Mouse (Mus musculus) kidney, adult 9 months (tissue): Measurements from ENCODE around the gene Usp4.

Experiments used
- DNase-seq: peaks from one replicate; pipeline ENCODE4 v3.0.0; 2022

The Usp4 gene

GRCm38 (mm10) chr9:108412221-108412620 lies 64.6 kb downstream of the Usp4 start:
- peak; percentile 58 for DNase-seq

GRCm38 (mm10) chr9:108428384-108428783 lies 80.7 kb downstream of the Usp4 start, which contains the start of gene Ccdc36:
Gene Ccdc36, minus strand, starts transcription at chr9:108428484.
- DNase-seq: no peak

DNA sequence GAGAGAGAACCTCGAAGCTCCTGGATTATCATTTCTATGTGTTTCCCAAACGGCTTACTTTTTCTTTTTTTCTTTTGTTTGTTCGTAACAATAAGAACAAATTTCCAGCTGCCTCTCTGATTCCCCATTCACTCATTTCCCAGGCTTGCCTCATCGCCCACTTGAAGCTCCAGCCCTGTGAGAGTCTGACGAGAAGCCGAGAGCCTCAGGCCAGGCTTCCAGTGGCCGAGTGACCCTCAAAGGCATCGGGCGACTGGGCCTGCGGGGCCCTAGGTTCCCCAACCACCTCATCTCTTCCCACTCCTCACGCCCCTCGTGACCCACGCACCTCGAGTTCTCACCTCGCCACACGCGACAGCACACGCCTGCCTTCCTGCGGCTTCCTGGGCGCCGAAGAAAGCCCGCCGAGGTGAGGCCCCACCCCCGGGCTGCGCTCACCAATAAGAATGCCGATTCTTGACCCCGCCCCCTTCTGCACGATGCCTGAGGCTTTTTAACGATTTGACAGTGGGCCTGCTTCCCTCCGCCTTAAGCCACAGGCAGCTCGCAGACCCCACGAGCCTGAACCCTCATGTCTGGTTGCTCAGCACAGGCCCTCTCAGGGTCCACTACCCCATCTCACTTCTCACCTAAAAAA lies 83.9 kb downstream of the Usp4 start:
- no peak for DNase-seq

DNA sequence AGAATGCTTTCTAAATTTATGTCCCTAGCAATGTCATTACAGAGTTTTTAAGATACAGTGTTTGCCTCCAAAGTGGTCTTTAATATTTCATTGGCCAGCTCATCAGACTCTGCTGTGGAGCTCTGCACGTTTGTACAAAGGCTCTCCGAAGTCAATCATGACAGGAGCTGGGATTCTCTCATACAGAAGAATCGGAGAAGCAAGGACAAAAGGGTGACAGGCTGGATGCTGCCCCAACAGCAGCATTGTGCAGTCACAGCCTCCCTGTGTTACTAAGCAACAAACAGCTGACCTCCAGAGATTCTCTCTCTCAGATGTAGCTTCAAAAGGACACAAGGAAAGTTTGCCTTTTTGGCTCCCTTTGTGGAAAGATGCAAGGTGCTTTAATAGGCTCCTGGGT lies 88.5 kb downstream of the Usp4 start, which contains the start of gene BC048562:
BC048562 (plus strand) TSS at position 301 of the 400 bp plus-strand sequence.
- no peak for DNase-seq

GRCm38 (mm10) chr9:108439176-108439575 lies 91.5 kb downstream of the Usp4 start:
- DNase-seq: no peak

DNA sequence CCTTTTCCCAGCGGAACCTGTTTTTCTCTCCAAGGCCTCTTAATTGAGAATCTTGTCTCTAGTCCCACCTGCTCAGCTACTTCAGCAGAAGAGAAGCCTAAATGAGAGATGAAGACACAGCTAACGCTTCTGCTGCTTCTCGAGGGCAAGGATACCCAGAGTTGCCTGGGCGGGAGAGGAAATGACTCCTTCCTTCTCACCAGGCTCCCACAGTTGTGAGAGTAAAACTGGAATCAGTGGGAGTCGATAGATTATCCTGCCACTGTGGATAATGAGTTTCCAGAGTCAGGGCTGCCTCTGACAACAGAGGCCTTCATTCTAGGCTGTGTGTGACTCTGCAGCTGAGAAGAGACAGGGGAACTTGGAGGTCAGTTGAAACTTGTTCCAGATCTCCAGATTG lies 92.8 kb downstream of the Usp4 start:
- no peak for DNase-seq

DNA sequence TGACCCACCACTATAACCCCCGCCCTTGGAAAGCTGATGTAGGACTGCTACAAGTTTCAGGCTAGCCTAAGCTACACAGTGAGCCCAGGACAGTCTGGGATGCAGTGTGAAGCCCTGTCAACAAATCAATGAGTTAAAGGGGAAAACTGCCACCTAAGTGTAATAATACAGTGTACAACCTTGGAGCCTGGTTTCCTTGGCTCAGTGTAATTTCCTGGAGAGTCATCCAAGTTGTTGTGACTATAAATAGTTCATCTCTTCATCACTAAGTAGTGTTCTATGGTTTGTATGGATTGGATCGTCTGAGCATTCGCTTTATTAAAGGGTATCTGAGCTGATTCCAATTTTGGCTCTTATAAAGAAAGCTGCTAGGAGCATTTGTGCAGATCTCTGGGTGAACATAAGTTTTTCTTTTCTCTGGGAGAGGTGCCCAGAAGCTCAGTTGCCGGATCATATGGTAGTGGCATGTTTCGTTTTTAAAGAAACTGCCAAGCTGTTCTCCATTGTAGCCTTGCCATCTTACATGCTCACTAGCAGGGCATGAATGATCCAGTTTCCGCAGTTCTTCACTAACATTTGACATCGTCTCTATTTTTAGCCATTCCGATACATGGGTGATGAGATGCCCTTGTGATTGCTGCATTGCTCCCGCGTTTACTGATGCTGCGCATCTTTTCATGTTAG lies 93.7 kb downstream of the Usp4 start:
- no peak for DNase-seq
